Mouse (Mus musculus): ENCODE data around the gene Smc5.

Gene Smc5

GRCm38 (mm10) chr19:23273355-23274053 lies at the start of gene Smc5:
Gene Smc5 (minus strand): TSS chr19:23273897.
- peak; percentile 88 for DNase-seq (ENCODE audit: low spot score)

- DNase-seq (ENCODE audit: low spot score) = no peak
Measured at GRCm38 (mm10) chr19:23323107-23323506, 49.4 kb upstream of the Smc5 start.

- DNase-seq (ENCODE audit: low spot score) = no peak
Measured at GRCm38 (mm10) chr19:23317989-23318358, 44.3 kb upstream of the Smc5 start.

- no peak for DNase-seq (ENCODE audit: low spot score)
Measured at GRCm38 (mm10) chr19:23317295-23317988, 43.7 kb upstream of the Smc5 start.

- no peak for DNase-seq (ENCODE audit: low spot score)
Measured at GRCm38 (mm10) chr19:23316851-23317250, 43.2 kb upstream of the Smc5 start.

GRCm38 (mm10) chr19:23309979-23310378 lies 36.3 kb upstream of the Smc5 start:
- DNase-seq (ENCODE audit: low spot score) = no peak

GRCm38 (mm10) chr19:23306671-23307070 lies 33.0 kb upstream of the Smc5 start:
- DNase-seq (ENCODE audit: low spot score) = no peak

GRCm38 (mm10) chr19:23299987-23300386 lies 26.3 kb upstream of the Smc5 start:
- no peak for DNase-seq (ENCODE audit: low spot score)

- no peak for DNase-seq (ENCODE audit: low spot score)
Measured at GRCm38 (mm10) chr19:23298917-23299316, 25.2 kb upstream of the Smc5 start.

- no peak for DNase-seq (ENCODE audit: low spot score)
Measured at GRCm38 (mm10) chr19:23297191-23297590, 23.5 kb upstream of the Smc5 start.

- DNase-seq (ENCODE audit: low spot score) = no peak
Measured at GRCm38 (mm10) chr19:23289251-23289650, 15.6 kb upstream of the Smc5 start.

- peak; percentile 27 for DNase-seq (ENCODE audit: low spot score)
Measured at GRCm38 (mm10) chr19:23281911-23282660, 8.4 kb upstream of the Smc5 start.

GRCm38 (mm10) chr19:23274054-23274724 lies 492 bp upstream of the Smc5 start:
- no peak for DNase-seq (ENCODE audit: low spot score)

GRCm38 (mm10) chr19:23256771-23257170 lies 16.9 kb downstream of the Smc5 start:
- DNase-seq (ENCODE audit: low spot score) = no peak

GRCm38 (mm10) chr19:23246473-23246872 lies 27.2 kb downstream of the Smc5 start:
- DNase-seq (ENCODE audit: low spot score) = no peak

- DNase-seq (ENCODE audit: low spot score) = no peak
Measured at GRCm38 (mm10) chr19:23225065-23225464, 48.6 kb downstream of the Smc5 start.

GRCm38 (mm10) chr19:23214326-23214725 lies 59.4 kb downstream of the Smc5 start:
- no peak for DNase-seq (ENCODE audit: low spot score)

GRCm38 (mm10) chr19:23211325-23211724 lies 62.4 kb downstream of the Smc5 start:
- DNase-seq (ENCODE audit: low spot score) = no peak

GRCm38 (mm10) chr19:23203505-23204053 lies 70.1 kb downstream of the Smc5 start:
- DNase-seq (ENCODE audit: low spot score) = no peak

GRCm38 (mm10) chr19:23202106-23202505 lies 71.6 kb downstream of the Smc5 start:
- DNase-seq (ENCODE audit: low spot score) = no peak

GRCm38 (mm10) chr19:23193076-23193475 lies 80.6 kb downstream of the Smc5 start:
- DNase-seq (ENCODE audit: low spot score) = no peak

- DNase-seq (ENCODE audit: low spot score) = no peak
Measured at GRCm38 (mm10) chr19:23191486-23191885, 82.2 kb downstream of the Smc5 start.

All from yolk sac, embryonic 10.5 days (tissue).